Mouse (Mus musculus): ENCODE results near the gene Pfpl. TPM values are rescaled to one million over a fixed set of nuclear protein-coding genes. Genes with fewer than 3 reads are reported as not detected.

Gene Pfpl
- polyA plus RNA-seq, 1 experiment = 0.03 TPM

DNA sequence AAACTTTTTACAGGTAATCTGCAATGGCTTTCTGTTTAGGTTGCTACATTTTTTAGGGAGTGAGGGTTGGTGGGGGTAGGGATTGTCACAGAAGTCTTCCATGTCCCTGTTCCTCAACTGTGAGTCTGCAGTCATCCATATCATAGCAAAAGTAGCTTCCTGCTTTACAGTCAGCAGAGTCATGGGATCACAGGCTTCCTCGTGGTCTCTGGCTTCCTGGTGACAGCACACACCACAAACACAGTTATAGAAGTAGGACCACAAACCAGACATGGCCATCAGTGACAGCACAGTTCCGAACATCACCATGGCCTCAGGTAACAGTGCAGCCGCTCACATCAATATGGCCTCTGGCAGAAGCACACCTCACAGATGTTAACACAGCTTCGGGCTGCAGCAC is 14.9 kb downstream of the Pfpl start:
- Histone ChIP-seq H3K27me3 (ENCODE audit: control insufficient read depth, insufficient read depth, low read length) (no peaks in the 10 kb centered on the region), H3K27ac (ENCODE audit: control insufficient read depth, insufficient read depth, low read length) (no peak overlapping the region), H3K4me1 (replicated peaks; ENCODE audit: control insufficient read depth, insufficient read depth, low read length) (no peaks in the 10 kb centered on the region), H3K4me3 (ENCODE audit: control insufficient read depth, insufficient read depth, low read length) (no peak overlapping the region), H3K36me3 (ENCODE audit: control insufficient read depth, insufficient read depth, low read length) (no peaks in the 10 kb centered on the region)
- TF ChIP-seq POLR2A (IDR thresholded peaks at IDR 0.05; ENCODE audit: control insufficient read depth, extremely low read depth, insufficient read depth, low read length, poor library complexity) = no peak
- TF ChIP-seq CTCF (IDR thresholded peaks at IDR 0.05; ENCODE audit: borderline replicate concordance, control insufficient read depth, extremely low read depth, insufficient read depth, low read length, poor library complexity) = no peak
- WGBS = 42% methylated on average over 4 of the region's 4 CpGs
- DNase-seq = no peak

DNA sequence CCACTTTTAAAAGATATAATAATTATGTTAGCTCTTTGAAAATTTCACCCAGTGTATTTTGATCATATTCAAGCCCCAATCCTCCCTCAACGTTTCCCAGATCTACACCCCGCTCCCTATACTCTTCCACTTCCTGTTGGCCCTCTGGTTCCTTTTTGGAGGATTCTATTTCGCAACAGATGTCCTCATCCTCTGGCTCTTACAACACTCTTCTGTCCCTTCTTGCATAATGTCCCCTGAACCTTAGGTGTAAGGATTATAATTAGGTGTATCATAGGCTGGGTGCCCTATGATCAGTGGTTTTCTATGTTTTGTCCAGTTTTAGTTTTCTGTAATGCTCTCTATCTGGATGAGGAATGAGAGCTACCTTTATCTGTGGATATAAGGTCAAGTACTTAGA is 17.3 kb downstream of the Pfpl start:
- DNase-seq = no peak
- no peaks in the 10 kb centered on the region for H3K36me3 ChIP-seq (ENCODE audit: control insufficient read depth, insufficient read depth, low read length)
- H3K27me3 ChIP-seq (ENCODE audit: control insufficient read depth, insufficient read depth, low read length) = no peaks in the 10 kb centered on the region
- WGBS = 90% methylated on average over 3 of the region's 3 CpGs
- H3K4me3 ChIP-seq (ENCODE audit: control insufficient read depth, insufficient read depth, low read length) = no peak overlapping the region
- no peak overlapping the region for H3K27ac ChIP-seq (ENCODE audit: control insufficient read depth, insufficient read depth, low read length)
- no peaks in the 10 kb centered on the region for H3K4me1 ChIP-seq (replicated peaks; ENCODE audit: control insufficient read depth, insufficient read depth, low read length)
- no peak for TF ChIP-seq CTCF (IDR thresholded peaks at IDR 0.05; ENCODE audit: borderline replicate concordance, control insufficient read depth, extremely low read depth, insufficient read depth, low read length, poor library complexity)
- TF ChIP-seq POLR2A (IDR thresholded peaks at IDR 0.05; ENCODE audit: control insufficient read depth, extremely low read depth, insufficient read depth, low read length, poor library complexity) = no peak

DNA sequence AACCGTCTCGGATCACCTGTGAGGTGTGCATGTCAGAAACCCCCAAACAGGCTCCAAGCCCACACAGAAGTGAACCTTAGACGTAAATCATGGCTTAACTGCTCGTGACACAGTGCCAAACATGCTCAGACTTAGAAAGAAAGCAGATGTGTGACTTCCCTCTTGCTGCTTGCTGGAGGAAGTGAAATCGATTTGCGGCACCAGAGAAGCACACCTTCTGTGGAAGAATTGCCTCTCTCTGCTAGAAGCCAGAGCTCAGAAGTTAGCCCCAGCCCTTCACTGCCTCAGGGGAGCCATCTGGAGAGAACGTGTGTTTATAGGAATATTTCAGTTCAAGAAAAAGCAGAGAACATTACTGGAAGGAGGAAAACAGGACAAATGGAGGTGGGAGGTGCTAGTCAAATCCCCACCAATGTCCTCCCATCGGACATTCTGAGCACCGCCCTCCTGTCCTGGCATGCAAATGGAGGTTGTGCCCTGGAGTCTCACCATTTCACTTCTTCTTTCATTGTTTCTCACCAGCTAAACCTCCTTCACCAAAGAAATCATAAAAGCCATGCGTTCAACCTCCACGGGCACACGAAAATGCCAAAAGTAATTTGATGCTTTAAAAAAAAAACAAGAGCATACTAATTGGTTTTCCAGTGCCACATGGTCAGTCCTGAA is 29.8 kb downstream of the Pfpl start:
- Histone ChIP-seq H3K27ac (ENCODE audit: control insufficient read depth, insufficient read depth, low read length) (no peak overlapping the region; the same call in 1 of the 2 replicates), H3K27me3 (ENCODE audit: control insufficient read depth, insufficient read depth, low read length) (no peaks in the 10 kb centered on the region), H3K4me3 (ENCODE audit: control insufficient read depth, insufficient read depth, low read length) (no peak overlapping the region), H3K36me3 (ENCODE audit: control insufficient read depth, insufficient read depth, low read length) (no peaks in the 10 kb centered on the region), H3K4me1 (replicated peaks; ENCODE audit: control insufficient read depth, insufficient read depth, low read length) (0 out of 2 replicates have a peak, but pooled peaks cover 2% of the 10 kb centered on the region)
- DNase-seq = no peak
- no peak for TF ChIP-seq POLR2A (IDR thresholded peaks at IDR 0.05; ENCODE audit: control insufficient read depth, extremely low read depth, insufficient read depth, low read length, poor library complexity)
- 31% methylated on average over 12 of the region's 12 CpGs for WGBS

DNA sequence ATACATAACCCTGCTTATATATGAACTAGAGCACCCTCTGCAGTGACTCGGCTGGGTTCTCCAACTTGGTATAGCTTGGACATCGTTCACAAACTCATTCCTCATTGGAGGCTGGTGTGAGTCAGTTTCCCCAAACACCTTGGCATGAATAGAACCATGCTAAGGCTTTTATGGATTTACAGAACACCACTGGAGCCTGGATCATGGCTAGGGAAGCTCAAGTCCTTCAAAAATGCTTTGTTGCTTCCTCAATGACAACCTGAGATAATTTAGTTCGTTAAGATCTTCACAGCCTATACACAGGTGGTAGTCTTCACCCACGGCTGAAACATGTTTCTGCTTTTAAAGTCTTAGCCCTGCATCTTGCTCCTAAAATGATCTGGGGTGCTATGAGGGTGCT is 31.8 kb downstream of the Pfpl start:
- no peak for DNase-seq
- Histone ChIP-seq H3K4me3 (ENCODE audit: control insufficient read depth, insufficient read depth, low read length) (no peak overlapping the region), H3K4me1 (replicated peaks; ENCODE audit: control insufficient read depth, insufficient read depth, low read length) (0 out of 2 replicates have a peak, but pooled peaks cover 2% of the 10 kb centered on the region), H3K27me3 (ENCODE audit: control insufficient read depth, insufficient read depth, low read length) (no peaks in the 10 kb centered on the region), H3K36me3 (ENCODE audit: control insufficient read depth, insufficient read depth, low read length) (no peaks in the 10 kb centered on the region), H3K27ac (ENCODE audit: control insufficient read depth, insufficient read depth, low read length) (no peak overlapping the region)
- no peak for TF ChIP-seq POLR2A (IDR thresholded peaks at IDR 0.05; ENCODE audit: control insufficient read depth, extremely low read depth, insufficient read depth, low read length, poor library complexity)
- TF ChIP-seq CTCF (IDR thresholded peaks at IDR 0.05; ENCODE audit: borderline replicate concordance, control insufficient read depth, extremely low read depth, insufficient read depth, low read length, poor library complexity) = no peak
- 75% methylated on average over 4 of the region's 4 CpGs for WGBS

DNA sequence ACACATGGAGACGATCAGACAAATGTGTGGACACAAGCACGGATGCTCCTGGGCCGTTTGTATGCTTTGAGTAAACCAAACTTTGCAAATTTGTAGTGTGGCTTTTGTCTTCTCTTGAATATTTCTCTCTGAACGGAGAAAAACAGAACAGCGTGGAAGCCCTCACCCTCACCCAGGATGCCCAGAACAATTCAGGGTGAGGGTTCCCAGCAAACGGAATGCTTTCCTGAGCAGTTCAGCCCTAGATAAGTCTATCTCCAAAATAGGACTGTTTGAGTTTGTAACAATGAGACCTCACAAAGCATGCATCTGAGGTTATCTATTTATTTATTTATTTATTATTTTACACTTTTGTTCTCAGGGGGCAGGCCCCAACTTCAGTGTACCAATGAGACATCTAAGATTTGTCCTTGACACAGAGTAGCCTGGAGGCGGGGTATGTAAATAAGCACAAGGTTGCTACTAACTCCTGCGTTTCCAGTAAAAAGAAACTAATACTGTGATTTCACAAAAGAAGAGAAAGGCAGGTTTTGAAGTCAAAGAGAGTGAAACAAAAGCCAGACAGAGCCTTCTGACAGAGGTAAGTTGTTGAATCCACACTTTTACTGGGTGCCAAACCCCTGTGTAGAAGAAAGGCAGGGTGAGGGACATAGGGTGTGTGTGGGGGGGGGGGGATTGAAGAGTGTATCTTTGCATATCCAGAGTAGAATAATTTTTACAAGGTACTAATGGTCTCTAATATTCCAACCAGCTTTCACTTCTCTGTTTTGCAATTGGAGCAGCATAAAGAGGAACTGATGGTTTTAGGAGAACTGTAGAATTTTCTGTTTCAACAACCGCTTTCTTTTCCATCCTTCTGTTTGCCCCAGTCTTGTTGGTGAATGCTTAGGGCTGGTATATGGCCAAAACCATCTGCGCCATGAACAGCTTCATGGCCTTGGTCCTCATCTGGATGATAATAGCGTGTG is 32.9 kb downstream of the Pfpl start, which contains the start of gene Mpeg1:
TSS of gene Mpeg1 (plus strand) at position 498 of the 968 bp plus-strand sequence.
- Histone ChIP-seq H3K27ac (ENCODE audit: control insufficient read depth, insufficient read depth, low read length) (no peak within 1 kb of the TSS), H3K36me3 (ENCODE audit: control insufficient read depth, insufficient read depth, low read length) (no peaks in the 10 kb centered on the region), H3K4me3 (ENCODE audit: control insufficient read depth, insufficient read depth, low read length) (no peak within 1 kb of the TSS), H3K4me1 (replicated peaks; ENCODE audit: control insufficient read depth, insufficient read depth, low read length) (0 out of 2 replicates have a peak, but pooled peaks cover 2% of the 10 kb centered on the region), H3K27me3 (ENCODE audit: control insufficient read depth, insufficient read depth, low read length) (no peaks in the 10 kb centered on the region)
- no peak for TF ChIP-seq POLR2A (IDR thresholded peaks at IDR 0.05; ENCODE audit: control insufficient read depth, extremely low read depth, insufficient read depth, low read length, poor library complexity)
- no peak for TF ChIP-seq CTCF (IDR thresholded peaks at IDR 0.05; ENCODE audit: borderline replicate concordance, control insufficient read depth, extremely low read depth, insufficient read depth, low read length, poor library complexity)
- WGBS = 79% methylated on average over 11 of the region's 11 CpGs
- DNase-seq = no peak

DNA sequence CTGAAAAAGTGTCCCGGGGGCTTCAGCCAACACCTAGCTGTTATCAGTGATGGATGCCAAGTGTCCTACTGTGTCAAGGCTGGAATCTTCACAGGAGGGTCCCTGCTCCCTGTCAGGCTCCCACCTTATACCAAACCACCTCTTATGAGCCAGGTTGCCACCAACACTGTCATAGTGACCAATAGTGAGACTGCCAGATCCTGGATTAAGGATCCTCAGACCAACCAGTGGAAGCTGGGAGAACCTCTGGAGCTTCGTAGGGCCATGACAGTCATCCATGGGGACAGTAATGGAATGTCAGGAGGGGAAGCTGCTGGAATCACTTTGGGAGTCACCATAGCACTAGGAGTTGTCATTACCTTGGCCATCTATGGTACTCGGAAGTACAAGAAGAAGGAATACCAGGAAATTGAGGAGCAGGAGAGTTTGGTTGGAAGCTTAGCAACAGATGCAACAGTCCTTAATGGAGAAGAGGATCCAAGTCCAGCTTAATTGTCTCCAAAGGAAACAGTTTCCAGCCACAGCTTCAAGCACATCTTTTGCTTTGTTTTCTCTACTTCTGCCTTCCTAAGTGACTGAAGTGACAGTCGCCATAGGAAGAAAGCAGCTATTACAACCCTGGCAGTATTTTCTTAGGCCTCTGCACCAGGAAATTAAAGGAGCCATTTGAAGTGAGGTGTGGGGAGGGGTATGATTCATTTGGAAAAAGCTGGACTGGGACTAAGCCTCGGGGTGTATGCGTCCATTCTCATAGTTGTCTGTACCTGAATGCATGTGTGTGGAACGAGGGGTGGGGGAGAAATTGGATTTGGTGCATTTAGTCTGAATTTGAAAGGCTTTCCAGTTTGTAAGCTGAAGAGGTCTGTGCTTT is 35.4 kb downstream of the Pfpl start:
- WGBS = 88% methylated on average over 7 of the region's 7 CpGs
- Histone ChIP-seq H3K27me3 (ENCODE audit: control insufficient read depth, insufficient read depth, low read length) (no peaks in the 10 kb centered on the region), H3K4me1 (replicated peaks; ENCODE audit: control insufficient read depth, insufficient read depth, low read length) (no peaks in the 10 kb centered on the region), H3K27ac (ENCODE audit: control insufficient read depth, insufficient read depth, low read length) (no peak overlapping the region; the same call in 1 of the 2 replicates), H3K36me3 (ENCODE audit: control insufficient read depth, insufficient read depth, low read length) (no peaks in the 10 kb centered on the region), H3K4me3 (ENCODE audit: control insufficient read depth, insufficient read depth, low read length) (no peak overlapping the region)
- TF ChIP-seq POLR2A (IDR thresholded peaks at IDR 0.05; ENCODE audit: control insufficient read depth, extremely low read depth, insufficient read depth, low read length, poor library complexity) (no peak), CTCF (IDR thresholded peaks at IDR 0.05; ENCODE audit: borderline replicate concordance, control insufficient read depth, extremely low read depth, insufficient read depth, low read length, poor library complexity) (no peak)
- DNase-seq = no peak

All from thymus, adult 2 months (tissue).